Mouse (Mus musculus): ENCODE data around the gene Dmpk. TPM values are rescaled to one million over a fixed set of nuclear protein-coding genes. Genes with fewer than 3 reads are reported as not detected.
A peak's percentile ranks its signal among the peaks of the same experiment; 100 is the strongest.

Gene Dmpk
- polyA plus RNA-seq, 1 experiment from 2014 or later, result 98.1 TPM

- no peak overlapping the region for H3K27ac ChIP-seq (ENCODE audit: low read length)
- ATAC-seq (ENCODE audit: insufficient read depth, low FRiP score), result no peak
- H3K36me3 ChIP-seq (ENCODE audit: control insufficient read depth, insufficient read depth, low read length), result no peaks in the 10 kb centered on the region
- H3K9me3 ChIP-seq (replicated peaks; ENCODE audit: control insufficient read depth, low read length), result no peaks in the 10 kb centered on the region
- H3K4me2 ChIP-seq (ENCODE audit: low read depth, low read length), result no peak overlapping the region
- no peak overlapping the region for H3K4me3 ChIP-seq (replicated peaks; ENCODE audit: low read length)
- no peaks in the 10 kb centered on the region for H3K27me3 ChIP-seq (ENCODE audit: control insufficient read depth, insufficient read depth, low read length)
- peak overlapping the region; percentile 15; the same call in 1 of the 2 replicates for H3K9ac ChIP-seq (ENCODE audit: low read length)
- WGBS, result 54% methylated on average over 2 of the region's 2 CpGs
- peaks cover 30% of the 10 kb centered on the region for H3K4me1 ChIP-seq (ENCODE audit: control insufficient read depth, insufficient read depth, low read length)
Measured at GRCm38 (mm10) chr7:19097217-19097616, 13.6 kb downstream of the Dmpk start.

- H3K27ac ChIP-seq (ENCODE audit: low read length), result no peak overlapping the region
- H3K36me3 ChIP-seq (ENCODE audit: control insufficient read depth, insufficient read depth, low read length), result no peaks in the 10 kb centered on the region
- H3K4me1 ChIP-seq (ENCODE audit: control insufficient read depth, insufficient read depth, low read length), result peaks cover 24% of the 10 kb centered on the region
- no peak overlapping the region for H3K9ac ChIP-seq (ENCODE audit: low read length)
- no peaks in the 10 kb centered on the region for H3K27me3 ChIP-seq (ENCODE audit: control insufficient read depth, insufficient read depth, low read length)
- H3K4me3 ChIP-seq (replicated peaks; ENCODE audit: low read length), result no peak overlapping the region
- no peak overlapping the region for H3K4me2 ChIP-seq (ENCODE audit: low read depth, low read length)
- H3K9me3 ChIP-seq (replicated peaks; ENCODE audit: control insufficient read depth, low read length), result no peaks in the 10 kb centered on the region
- no peak for ATAC-seq (ENCODE audit: insufficient read depth, low FRiP score)
Measured at GRCm38 (mm10) chr7:19097863-19098262, 14.2 kb downstream of the Dmpk start.

- H3K9me3 ChIP-seq (replicated peaks; ENCODE audit: control insufficient read depth, low read length), result no peaks in the 10 kb centered on the region
- no peak overlapping the region for H3K4me3 ChIP-seq (replicated peaks; ENCODE audit: low read length)
- H3K27me3 ChIP-seq (ENCODE audit: control insufficient read depth, insufficient read depth, low read length), result no peaks in the 10 kb centered on the region
- 64% methylated on average over 7 of the region's 7 CpGs for WGBS
- H3K27ac ChIP-seq (ENCODE audit: low read length), result no peak overlapping the region
- H3K36me3 ChIP-seq (ENCODE audit: control insufficient read depth, insufficient read depth, low read length), result no peaks in the 10 kb centered on the region
- H3K9ac ChIP-seq (ENCODE audit: low read length), result no peak overlapping the region
- no peak overlapping the region for H3K4me2 ChIP-seq (ENCODE audit: low read depth, low read length)
- peaks cover 19% of the 10 kb centered on the region for H3K4me1 ChIP-seq (ENCODE audit: control insufficient read depth, insufficient read depth, low read length)
- no peak for ATAC-seq (ENCODE audit: insufficient read depth, low FRiP score)
Measured at GRCm38 (mm10) chr7:19098811-19099210, 15.2 kb downstream of the Dmpk start.

- Histone ChIP-seq H3K9ac (ENCODE audit: low read length) (no peak overlapping the region), H3K4me1 (ENCODE audit: control insufficient read depth, insufficient read depth, low read length) (peaks cover 19% of the 10 kb centered on the region), H3K4me2 (ENCODE audit: low read depth, low read length) (no peak overlapping the region), H3K9me3 (replicated peaks; ENCODE audit: control insufficient read depth, low read length) (no peaks in the 10 kb centered on the region), H3K27ac (ENCODE audit: low read length) (no peak overlapping the region), H3K36me3 (ENCODE audit: control insufficient read depth, insufficient read depth, low read length) (no peaks in the 10 kb centered on the region), H3K4me3 (replicated peaks; ENCODE audit: low read length) (no peak overlapping the region), H3K27me3 (ENCODE audit: control insufficient read depth, insufficient read depth, low read length) (no peaks in the 10 kb centered on the region)
- WGBS, result 76% methylated on average over 1 of the region's 1 CpGs
- no peak for ATAC-seq (ENCODE audit: insufficient read depth, low FRiP score)
Measured at GRCm38 (mm10) chr7:19100290-19100689, 16.6 kb downstream of the Dmpk start.

- no peaks in the 10 kb centered on the region for H3K27me3 ChIP-seq (ENCODE audit: control insufficient read depth, insufficient read depth, low read length)
- no peak for ATAC-seq (ENCODE audit: insufficient read depth, low FRiP score)
- 0 out of 2 replicates have a peak, but pooled peaks cover 1% of the 10 kb centered on the region for H3K4me1 ChIP-seq (ENCODE audit: control insufficient read depth, insufficient read depth, low read length)
- H3K9ac ChIP-seq (ENCODE audit: low read length), result no peak overlapping the region
- no peak overlapping the region for H3K4me2 ChIP-seq (ENCODE audit: low read depth, low read length)
- H3K9me3 ChIP-seq (replicated peaks; ENCODE audit: control insufficient read depth, low read length), result no peaks in the 10 kb centered on the region
- no peak overlapping the region for H3K4me3 ChIP-seq (replicated peaks; ENCODE audit: low read length)
- H3K36me3 ChIP-seq (ENCODE audit: control insufficient read depth, insufficient read depth, low read length), result no peaks in the 10 kb centered on the region
- no peak overlapping the region for H3K27ac ChIP-seq (ENCODE audit: low read length)
Measured at GRCm38 (mm10) chr7:19103741-19104140, 20.1 kb downstream of the Dmpk start.

GRCm38 (mm10) chr7:19104486-19104885 is 20.8 kb downstream of the Dmpk start:
- H3K27me3 ChIP-seq (ENCODE audit: control insufficient read depth, insufficient read depth, low read length), result no peaks in the 10 kb centered on the region
- ATAC-seq (ENCODE audit: insufficient read depth, low FRiP score), result no peak
- H3K9ac ChIP-seq (ENCODE audit: low read length), result no peak overlapping the region
- H3K36me3 ChIP-seq (ENCODE audit: control insufficient read depth, insufficient read depth, low read length), result no peaks in the 10 kb centered on the region
- H3K4me2 ChIP-seq (ENCODE audit: low read depth, low read length), result no peak overlapping the region
- 71% methylated on average over 2 of the region's 2 CpGs for WGBS
- H3K9me3 ChIP-seq (replicated peaks; ENCODE audit: control insufficient read depth, low read length), result no peaks in the 10 kb centered on the region
- H3K27ac ChIP-seq (ENCODE audit: low read length), result no peak overlapping the region
- no peak overlapping the region for H3K4me3 ChIP-seq (replicated peaks; ENCODE audit: low read length)
- H3K4me1 ChIP-seq (ENCODE audit: control insufficient read depth, insufficient read depth, low read length), result no peaks in the 10 kb centered on the region

- Histone ChIP-seq H3K27me3 (ENCODE audit: control insufficient read depth, insufficient read depth, low read length) (no peaks in the 10 kb centered on the region), H3K4me2 (ENCODE audit: low read depth, low read length) (no peak overlapping the region), H3K9ac (ENCODE audit: low read length) (no peak overlapping the region; the same call in 1 of the 2 replicates), H3K27ac (ENCODE audit: low read length) (no peak overlapping the region), H3K4me1 (ENCODE audit: control insufficient read depth, insufficient read depth, low read length) (no peaks in the 10 kb centered on the region), H3K4me3 (replicated peaks; ENCODE audit: low read length) (no peak overlapping the region), H3K9me3 (replicated peaks; ENCODE audit: control insufficient read depth, low read length) (no peaks in the 10 kb centered on the region), H3K36me3 (ENCODE audit: control insufficient read depth, insufficient read depth, low read length) (no peaks in the 10 kb centered on the region)
- no peak for ATAC-seq (ENCODE audit: insufficient read depth, low FRiP score)
- 41% methylated on average over 3 of the region's 3 CpGs for WGBS
Measured at GRCm38 (mm10) chr7:19107436-19107835, 23.8 kb downstream of the Dmpk start.

- ATAC-seq (ENCODE audit: insufficient read depth, low FRiP score), result no peak
- 68% methylated on average over 1 of the region's 1 CpGs for WGBS
- Histone ChIP-seq H3K4me2 (ENCODE audit: low read depth, low read length) (no peak overlapping the region), H3K36me3 (ENCODE audit: control insufficient read depth, insufficient read depth, low read length) (no peaks in the 10 kb centered on the region), H3K27ac (ENCODE audit: low read length) (no peak overlapping the region), H3K4me3 (replicated peaks; ENCODE audit: low read length) (no peak overlapping the region), H3K27me3 (ENCODE audit: control insufficient read depth, insufficient read depth, low read length) (no peaks in the 10 kb centered on the region), H3K4me1 (ENCODE audit: control insufficient read depth, insufficient read depth, low read length) (no peaks in the 10 kb centered on the region), H3K9ac (ENCODE audit: low read length) (no peak overlapping the region), H3K9me3 (replicated peaks; ENCODE audit: control insufficient read depth, low read length) (no peaks in the 10 kb centered on the region)
Measured at GRCm38 (mm10) chr7:19109565-19109964, 25.9 kb downstream of the Dmpk start.

GRCm38 (mm10) chr7:19118028-19118771 is 34.6 kb downstream of the Dmpk start, which contains the start of gene Gm4969:
TSS of gene Gm4969 (minus strand) at chr7:19118368.
- peaks cover 19% of the 10 kb centered on the region; the same call in 1 of the 2 replicates for H3K4me1 ChIP-seq (ENCODE audit: control insufficient read depth, insufficient read depth, low read length)
- peak within 1 kb of the TSS; percentile 41; the same call in 1 of the 2 replicates for H3K9ac ChIP-seq (ENCODE audit: low read length)
- no peaks in the 10 kb centered on the region for H3K27me3 ChIP-seq (ENCODE audit: control insufficient read depth, insufficient read depth, low read length)
- H3K36me3 ChIP-seq (ENCODE audit: control insufficient read depth, insufficient read depth, low read length), result no peaks in the 10 kb centered on the region
- 21% methylated on average over 64 of the region's 64 CpGs for WGBS
- no peak within 1 kb of the TSS for H3K27ac ChIP-seq (ENCODE audit: low read length)
- peak within 1 kb of the TSS; percentile 52 for H3K4me2 ChIP-seq (ENCODE audit: low read depth, low read length)
- H3K4me3 ChIP-seq (replicated peaks; ENCODE audit: low read length), result peak within 1 kb of the TSS; percentile 29
- peak; percentile 27; the same call in 1 of the 2 replicates for ATAC-seq (ENCODE audit: insufficient read depth, low FRiP score)
- no peaks in the 10 kb centered on the region for H3K9me3 ChIP-seq (replicated peaks; ENCODE audit: control insufficient read depth, low read length)
